Mouse (Mus musculus): ENCODE results near the gene Nrap. TPM values are rescaled to one million over a fixed set of nuclear protein-coding genes. Genes with fewer than 3 reads are reported as not detected.

Gene Nrap
- polyA plus RNA-seq (2015; fragmentation: Nextera tagmentation; extraction: Ambion mirVana): 0.36 and 0.43 TPM in 2 replicates

DNA sequence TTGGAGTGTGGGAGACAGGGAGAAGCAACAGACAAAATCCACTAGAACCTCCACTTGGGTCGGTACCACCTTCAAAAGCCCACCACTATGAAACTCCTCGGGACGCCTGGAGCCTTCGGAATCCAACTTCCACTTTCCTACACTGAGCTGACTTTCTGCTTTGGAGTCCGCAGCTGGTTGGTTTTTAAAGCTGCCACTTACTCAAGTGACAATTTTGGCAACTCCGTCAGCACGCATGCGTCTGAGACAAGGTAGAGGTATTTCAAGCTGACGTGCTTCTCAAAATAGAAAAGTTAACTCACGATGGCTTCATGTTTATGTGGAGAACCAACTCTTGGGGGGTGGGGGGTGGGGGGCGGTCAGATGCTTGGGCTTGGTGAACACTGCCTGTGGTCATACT lies at the start of gene Nrap:
Gene Nrap (minus strand): TSS at position 159 of the 400 bp plus-strand sequence.
- H3K4me2 ChIP-seq: no peak within 1 kb of the TSS
- no peaks in the 10 kb centered on the region for H3K36me3 ChIP-seq
- H3K4me3 ChIP-seq (replicated peaks): no peak within 1 kb of the TSS
- 85% methylated on average over 11 of the region's 11 CpGs for WGBS
- no peaks in the 10 kb centered on the region for H3K9me3 ChIP-seq
- 0 out of 2 replicates have a peak, but pooled peaks cover 4% of the 10 kb centered on the region for H3K4me1 ChIP-seq
- H3K27ac ChIP-seq: no peak within 1 kb of the TSS
- ATAC-seq (ENCODE audit: insufficient read depth, low FRiP score, low read depth): no peak
- no peak within 1 kb of the TSS for H3K9ac ChIP-seq
- H3K27me3 ChIP-seq (replicated peaks): no peaks in the 10 kb centered on the region

- no peak overlapping the region for H3K27ac ChIP-seq
Observed at GRCm38 (mm10) chr19:56439072-56439434, 49.2 kb upstream of the Nrap start.

GRCm38 (mm10) chr19:56438357-56439071 lies 48.7 kb upstream of the Nrap start:
- Histone ChIP-seq H3K4me1 (peaks cover 4% of the 10 kb centered on the region; the same call in 1 of the 2 replicates), H3K9ac (no peak overlapping the region), H3K4me3 (replicated peaks) (no peak overlapping the region), H3K4me2 (no peak overlapping the region), H3K27me3 (replicated peaks) (no peaks in the 10 kb centered on the region), H3K9me3 (no peaks in the 10 kb centered on the region), H3K27ac (peak overlapping the region; percentile 69), H3K36me3 (peaks cover 6% of the 10 kb centered on the region; the same call in 1 of the 2 replicates)
- 41% methylated on average over 7 of the region's 7 CpGs for WGBS
- no peak for ATAC-seq (ENCODE audit: insufficient read depth, low FRiP score, low read depth)

More at GRCm38 (mm10) chr19:56439072-56439434, 49.2 kb upstream of the Nrap start:
- H3K4me1 ChIP-seq: peaks cover 8% of the 10 kb centered on the region
- no peaks in the 10 kb centered on the region for H3K9me3 ChIP-seq
- H3K27me3 ChIP-seq (replicated peaks): no peaks in the 10 kb centered on the region
- H3K9ac ChIP-seq: no peak overlapping the region
- H3K36me3 ChIP-seq: peaks cover 6% of the 10 kb centered on the region; the same call in 1 of the 2 replicates
- no peak overlapping the region for H3K4me3 ChIP-seq (replicated peaks)
- peak; percentile 81 for ATAC-seq (ENCODE audit: insufficient read depth, low FRiP score, low read depth)
- H3K4me2 ChIP-seq: no peak overlapping the region
- 57% methylated on average over 6 of the region's 6 CpGs for WGBS

DNA sequence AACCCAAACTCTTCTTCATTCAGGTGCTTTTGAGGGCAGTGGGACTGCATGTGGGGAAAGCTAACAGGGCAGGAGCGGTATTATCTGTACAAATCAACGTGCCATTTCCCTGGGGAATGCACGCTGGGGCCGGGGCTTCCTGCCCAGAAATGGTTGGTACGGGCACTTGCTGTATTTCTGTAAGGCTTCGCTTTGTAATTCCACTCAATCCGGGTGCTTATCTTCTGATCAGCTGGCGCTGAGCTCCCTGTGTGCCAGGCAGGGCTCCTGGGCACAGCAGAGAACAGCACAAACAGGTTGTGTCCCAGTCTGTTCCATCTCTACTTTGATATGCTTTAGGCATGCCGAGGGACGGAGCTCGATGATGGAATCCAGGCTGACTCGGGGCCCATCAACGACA lies 46.5 kb upstream of the Nrap start:
- H3K36me3 ChIP-seq: peaks cover 6% of the 10 kb centered on the region; the same call in 1 of the 2 replicates
- no peaks in the 10 kb centered on the region for H3K9me3 ChIP-seq
- no peak overlapping the region for H3K9ac ChIP-seq
- H3K4me3 ChIP-seq (replicated peaks): no peak overlapping the region
- H3K4me1 ChIP-seq: peaks cover 4% of the 10 kb centered on the region; the same call in 1 of the 2 replicates
- no peaks in the 10 kb centered on the region for H3K27me3 ChIP-seq (replicated peaks)
- WGBS: 85% methylated on average over 13 of the region's 13 CpGs
- no peak for ATAC-seq (ENCODE audit: insufficient read depth, low FRiP score, low read depth)
- H3K27ac ChIP-seq: no peak overlapping the region
- no peak overlapping the region for H3K4me2 ChIP-seq

GRCm38 (mm10) chr19:56433581-56433980 lies 43.7 kb upstream of the Nrap start:
- H3K9ac ChIP-seq: no peak overlapping the region
- ATAC-seq (ENCODE audit: insufficient read depth, low FRiP score, low read depth): no peak
- peaks cover 4% of the 10 kb centered on the region; the same call in 1 of the 2 replicates for H3K4me1 ChIP-seq
- no peak overlapping the region for H3K4me3 ChIP-seq (replicated peaks)
- no peaks in the 10 kb centered on the region for H3K9me3 ChIP-seq
- WGBS: 87% methylated on average over 7 of the region's 7 CpGs
- H3K4me2 ChIP-seq: no peak overlapping the region
- H3K27me3 ChIP-seq (replicated peaks): no peaks in the 10 kb centered on the region
- H3K36me3 ChIP-seq: peaks cover 6% of the 10 kb centered on the region; the same call in 1 of the 2 replicates
- H3K27ac ChIP-seq: no peak overlapping the region

GRCm38 (mm10) chr19:56432706-56433105 lies 42.9 kb upstream of the Nrap start:
- WGBS: 60% methylated on average over 10 of the region's 10 CpGs

GRCm38 (mm10) chr19:56430369-56430768 lies 40.5 kb upstream of the Nrap start:
- peaks cover 7% of the 10 kb centered on the region for H3K4me1 ChIP-seq
- no peak overlapping the region for H3K4me2 ChIP-seq
- H3K36me3 ChIP-seq: no peaks in the 10 kb centered on the region; the same call in 1 of the 2 replicates
- no peak overlapping the region for H3K4me3 ChIP-seq (replicated peaks)
- ATAC-seq (ENCODE audit: insufficient read depth, low FRiP score, low read depth): no peak
- H3K9ac ChIP-seq: no peak overlapping the region
- H3K27me3 ChIP-seq (replicated peaks): no peaks in the 10 kb centered on the region
- WGBS: 66% methylated on average over 8 of the region's 8 CpGs
- no peaks in the 10 kb centered on the region for H3K9me3 ChIP-seq
- no peak overlapping the region for H3K27ac ChIP-seq

More at GRCm38 (mm10) chr19:56432706-56433105, 42.9 kb upstream of the Nrap start:
- no peak for ATAC-seq (ENCODE audit: insufficient read depth, low FRiP score, low read depth)
- Histone ChIP-seq H3K36me3 (peaks cover 6% of the 10 kb centered on the region; the same call in 1 of the 2 replicates), H3K4me3 (replicated peaks) (no peak overlapping the region), H3K9me3 (no peaks in the 10 kb centered on the region), H3K4me1 (no peaks in the 10 kb centered on the region), H3K27ac (no peak overlapping the region), H3K4me2 (no peak overlapping the region), H3K27me3 (replicated peaks) (no peaks in the 10 kb centered on the region), H3K9ac (no peak overlapping the region)

DNA sequence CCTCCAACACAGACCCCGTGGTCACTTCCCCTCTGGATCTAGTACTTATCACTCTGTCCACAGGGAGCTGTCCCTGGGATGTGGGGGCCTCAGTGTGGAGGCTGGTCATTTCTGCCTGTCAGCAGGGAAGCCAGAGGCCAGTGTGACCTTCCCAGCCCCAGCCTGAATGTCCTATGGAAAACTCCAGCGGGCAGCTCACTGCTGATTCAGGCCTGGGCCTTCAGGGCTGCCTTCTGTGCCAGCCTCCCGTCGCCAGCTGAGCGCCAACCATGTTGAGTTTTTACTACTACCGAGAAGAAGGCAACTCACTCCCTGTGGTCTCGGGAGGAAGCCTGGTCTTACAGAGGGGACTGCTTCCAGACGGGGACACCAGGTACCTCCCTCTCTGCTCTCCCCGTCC lies 35.7 kb upstream of the Nrap start:
- Histone ChIP-seq H3K4me2 (no peak overlapping the region), H3K9me3 (no peaks in the 10 kb centered on the region), H3K4me3 (replicated peaks) (no peak overlapping the region), H3K4me1 (peaks cover 12% of the 10 kb centered on the region), H3K27me3 (replicated peaks) (no peaks in the 10 kb centered on the region), H3K36me3 (no peaks in the 10 kb centered on the region), H3K9ac (no peak overlapping the region), H3K27ac (peak overlapping the region; percentile 74)
- 56% methylated on average over 9 of the region's 9 CpGs for WGBS
- ATAC-seq (ENCODE audit: insufficient read depth, low FRiP score, low read depth): no peak

GRCm38 (mm10) chr19:56424606-56425395 lies 35.0 kb upstream of the Nrap start:
- peaks cover 12% of the 10 kb centered on the region for H3K4me1 ChIP-seq
- no peaks in the 10 kb centered on the region for H3K36me3 ChIP-seq
- H3K4me3 ChIP-seq (replicated peaks): no peak overlapping the region
- H3K27ac ChIP-seq: peak overlapping the region; percentile 74
- no peak overlapping the region for H3K4me2 ChIP-seq
- H3K9ac ChIP-seq: no peak overlapping the region
- no peaks in the 10 kb centered on the region for H3K9me3 ChIP-seq
- WGBS: 74% methylated on average over 17 of the region's 17 CpGs
- no peak for ATAC-seq (ENCODE audit: insufficient read depth, low FRiP score, low read depth)
- H3K27me3 ChIP-seq (replicated peaks): no peaks in the 10 kb centered on the region

DNA sequence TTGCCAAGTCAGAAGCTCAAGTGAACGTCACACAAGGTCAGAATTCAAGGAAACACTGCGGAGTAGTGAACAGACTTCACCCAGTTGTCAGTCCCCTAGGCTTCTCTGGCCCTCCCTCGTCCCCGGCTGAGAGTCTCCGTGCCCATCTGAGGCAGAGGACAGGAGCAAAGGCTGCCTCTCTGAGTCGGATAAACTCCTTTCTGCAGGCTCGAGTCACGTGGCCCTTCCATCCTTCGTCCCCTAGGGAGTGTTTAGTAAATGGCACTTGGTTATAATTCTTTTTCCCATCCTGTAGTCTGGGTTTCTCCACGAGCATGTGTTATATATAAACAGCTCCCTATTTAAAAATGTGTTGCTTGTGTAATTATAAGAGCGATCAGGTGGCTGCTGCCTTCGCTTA lies 33.5 kb upstream of the Nrap start:
- Histone ChIP-seq H3K27me3 (replicated peaks) (no peaks in the 10 kb centered on the region), H3K27ac (peak overlapping the region; percentile 69; the same call in 1 of the 2 replicates), H3K9me3 (no peaks in the 10 kb centered on the region), H3K4me1 (peaks cover 12% of the 10 kb centered on the region), H3K9ac (no peak overlapping the region), H3K4me3 (replicated peaks) (no peak overlapping the region), H3K4me2 (no peak overlapping the region), H3K36me3 (no peaks in the 10 kb centered on the region)
- no peak for ATAC-seq (ENCODE audit: insufficient read depth, low FRiP score, low read depth)
- WGBS: 55% methylated on average over 12 of the region's 12 CpGs

DNA sequence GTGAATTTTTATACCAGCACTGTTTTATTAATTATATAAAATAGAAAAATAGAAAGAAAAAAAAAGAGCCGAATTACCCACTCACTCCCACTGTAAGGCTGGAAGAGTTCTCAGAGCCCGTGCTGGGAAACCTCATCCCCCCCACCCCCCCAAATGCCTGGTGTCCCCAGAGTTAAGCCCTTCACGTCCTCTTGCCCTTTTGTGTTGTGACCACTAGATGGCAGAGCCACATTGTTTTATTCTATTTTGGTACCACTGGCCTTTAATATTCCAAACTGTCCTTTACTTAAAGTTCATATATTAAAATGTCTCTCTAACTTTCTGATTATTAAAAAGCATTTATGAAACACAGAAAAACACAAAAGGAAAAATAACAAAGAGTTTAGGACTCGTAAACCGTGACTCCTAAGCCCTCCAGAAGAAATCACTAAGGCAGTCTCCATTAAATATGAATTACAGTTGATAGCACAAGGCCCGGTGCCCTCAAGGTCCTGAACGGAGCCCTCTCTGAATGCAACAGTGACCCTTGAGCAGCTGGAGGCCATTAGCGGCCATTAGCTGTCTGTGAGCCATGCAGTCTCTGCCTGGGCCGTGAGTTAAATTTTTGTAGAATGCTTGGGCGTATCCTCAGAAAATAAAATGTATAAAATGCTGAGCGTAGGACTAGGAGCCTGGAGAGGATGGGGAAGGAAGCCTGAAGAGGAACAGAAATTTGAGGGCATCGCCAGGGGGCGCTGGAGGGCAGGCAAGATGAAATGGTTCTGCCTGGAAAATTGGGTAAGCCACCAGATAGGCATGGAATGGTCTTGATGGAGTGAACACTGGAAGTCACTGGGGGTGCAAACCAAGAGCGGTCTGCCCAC lies 32.9 kb upstream of the Nrap start:
- Histone ChIP-seq H3K27me3 (replicated peaks) (no peaks in the 10 kb centered on the region), H3K36me3 (no peaks in the 10 kb centered on the region), H3K9ac (no peak overlapping the region), H3K4me2 (no peak overlapping the region), H3K4me3 (replicated peaks) (no peak overlapping the region), H3K9me3 (no peaks in the 10 kb centered on the region), H3K4me1 (peaks cover 12% of the 10 kb centered on the region), H3K27ac (peak overlapping the region; percentile 69)
- ATAC-seq (ENCODE audit: insufficient read depth, low FRiP score, low read depth): no peak; the same call in 1 of the 2 replicates
- 29% methylated on average over 14 of the region's 14 CpGs for WGBS
